Mouse (Mus musculus) neural tube, embryonic 14.5 days (tissue): ENCODE data around the gene Ptprr. TPM values are rescaled to one million over a fixed set of nuclear protein-coding genes. Genes with fewer than 3 reads are reported as not detected.

Experiments
- ATAC-seq: fragments of 200-750 bp; cut with Nextera tagmentation; 2 replicates; pipeline ENCODE4 v1.8.0; 2017; ENCODE audit warnings: low read depth, mild to moderate bottlenecking, moderate TSS enrichment, moderate library complexity
- H3K27ac ChIP-seq: fragments of 300-500 bp; sonication (generic); 2 replicates; pipeline ENCODE4 v1.5.1; 2014; ENCODE audit warnings: low read depth, mild to moderate bottlenecking, control low read depth, low read length, moderate library complexity, mixed read lengths
- H3K27me3 ChIP-seq: fragments of 300-500 bp; sonication (generic); 2 replicates; pipeline ENCODE4 v1.6.1; 2014; ENCODE audit warnings: low read length; ENCODE audit not compliant: control insufficient read depth, insufficient read depth
- H3K36me3 ChIP-seq: fragments of 300-500 bp; sonication (generic); 2 replicates; pipeline ENCODE4 v1.6.1; 2014; ENCODE audit warnings: low read length, mixed read lengths; ENCODE audit not compliant: control insufficient read depth, insufficient read depth
- H3K4me1 ChIP-seq: fragments of 300-500 bp; sonication (generic); 2 replicates; pipeline ENCODE4 v1.6.1; 2014; ENCODE audit warnings: low read length; ENCODE audit not compliant: control insufficient read depth, insufficient read depth
- H3K4me2 ChIP-seq: fragments of 300-500 bp; sonication (generic); 2 replicates; pipeline ENCODE4 v1.6.1; 2014; ENCODE audit warnings: mild to moderate bottlenecking, low read depth, low read length, control low read depth
- H3K4me3 ChIP-seq: fragments of 300-500 bp; sonication (generic); 2 replicates; pipeline ENCODE4 v1.5.1; 2014; ENCODE audit warnings: low read depth, low read length, control low read depth, mixed read lengths
- H3K9ac ChIP-seq: fragments of 300-500 bp; sonication (generic); replicated peaks from 2 replicates; pipeline ENCODE4 v1.6.1; 2014; ENCODE audit warnings: low read depth, mild to moderate bottlenecking, control low read depth, low read length, mixed read lengths
- H3K9me3 ChIP-seq: fragments of 300-500 bp; sonication (generic); 2 replicates; pipeline ENCODE4 v1.6.1; 2016; ENCODE audit warnings: low read length; ENCODE audit not compliant: control insufficient read depth
- WGBS: fragments of 180-500 bp; shearing (Covaris S2); extraction: QIAGEN DNeasy Blood & Tissue Kit; methylation state at CpG from one replicate; pipeline ENCODE4 v1.1.7; 2014; 5-methylcytosine and 5-hydroxymethylcytosine counted together
- polyA plus RNA-seq: library from polyadenylated mRNA; unstranded; fragments of >200 nt; fragmentation: Nextera tagmentation; extraction: Ambion mirVana; gene quantifications from 2 replicates; pipeline ENCODE4 v1.2.1, GENCODE M21; 2014

Ptprr gene
- polyA plus RNA-seq, 1 experiment from 2014 or later = 30.4 TPM

DNA sequence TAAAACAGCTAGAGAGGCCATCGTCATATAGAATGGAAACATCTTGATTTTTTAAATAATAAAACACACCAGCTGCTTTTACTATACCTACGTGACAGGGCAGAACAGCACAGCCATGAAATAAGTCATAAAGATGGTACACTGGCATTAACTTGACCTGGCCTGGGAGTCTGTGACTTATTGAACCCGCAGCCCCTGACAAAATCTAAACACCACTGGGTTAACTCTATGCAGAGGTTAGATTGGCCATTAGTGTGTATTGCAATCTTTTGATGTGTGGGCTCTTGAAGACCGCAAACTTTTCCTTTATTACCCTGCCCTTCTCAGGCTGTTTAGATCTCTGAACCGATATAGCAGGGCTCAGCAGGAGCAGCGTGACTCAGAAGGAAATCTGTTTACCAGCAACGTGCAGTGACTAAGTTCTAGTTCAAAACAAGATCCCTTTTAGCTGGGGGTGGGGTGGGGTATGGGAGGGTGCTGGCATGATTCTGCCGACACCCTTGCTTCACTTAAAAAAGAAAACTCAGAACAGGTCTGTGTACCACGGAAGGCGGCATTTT is 157.4 kb downstream of the Ptprr start:
- Histone ChIP-seq H3K27ac (no peak overlapping the region), H3K4me3 (no peak overlapping the region), H3K36me3 (no peaks in the 10 kb centered on the region), H3K27me3 (no peaks in the 10 kb centered on the region), H3K4me1 (0 out of 2 replicates have a peak, but pooled peaks cover 6% of the 10 kb centered on the region), H3K4me2 (no peak overlapping the region), H3K9me3 (no peaks in the 10 kb centered on the region), H3K9ac (no peak overlapping the region)
- no peak for ATAC-seq
- 45% methylated on average over 10 of the region's 10 CpGs for WGBS

DNA sequence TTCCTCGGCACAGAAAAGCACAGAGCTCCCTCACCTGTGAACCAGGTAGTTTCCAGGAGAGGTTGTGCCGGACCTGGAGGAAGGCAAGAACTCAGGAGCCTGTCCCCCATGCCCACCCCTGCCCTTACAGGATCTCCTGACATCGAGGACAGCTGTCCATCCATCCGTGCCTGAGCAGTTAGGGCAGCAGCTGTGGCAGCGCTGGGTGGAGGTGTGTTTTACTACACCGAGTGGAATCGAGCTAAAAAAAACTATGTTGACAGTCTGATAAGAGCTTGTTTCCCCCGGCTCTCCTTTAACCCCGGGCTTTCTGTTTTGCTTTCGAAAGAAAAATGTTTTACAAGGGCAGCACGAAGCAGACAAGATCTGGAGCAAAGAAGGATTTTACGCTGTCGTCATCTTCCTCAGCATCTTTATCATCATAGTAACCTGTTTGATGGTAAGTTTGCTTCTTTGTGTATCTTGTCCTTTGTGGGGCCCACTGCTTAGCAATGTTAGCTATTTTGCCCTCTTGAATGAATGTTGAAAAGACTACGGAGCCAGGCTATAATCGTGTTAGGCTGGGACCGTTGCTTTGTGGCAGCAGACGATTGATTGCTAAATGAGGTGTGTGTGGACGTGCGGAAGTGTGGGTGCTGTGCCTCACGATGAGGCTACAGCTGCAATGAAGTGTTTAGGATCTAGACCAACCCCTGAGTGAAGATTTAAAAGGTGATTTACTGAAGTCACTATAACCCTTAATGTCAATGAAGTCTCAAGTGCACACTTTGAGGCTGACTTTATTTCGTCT is 159.6 kb downstream of the Ptprr start:
- 25% methylated on average over 21 of the region's 21 CpGs for WGBS
- H3K36me3 ChIP-seq = no peaks in the 10 kb centered on the region
- H3K4me2 ChIP-seq = peak overlapping the region; percentile 31; the same call in 1 of the 2 replicates
- H3K27ac ChIP-seq = no peak overlapping the region
- no peak overlapping the region; the same call in 1 of the 2 replicates for H3K9ac ChIP-seq
- 0 out of 2 replicates have a peak, but pooled peaks cover 6% of the 10 kb centered on the region for H3K4me1 ChIP-seq
- H3K4me3 ChIP-seq = no peak overlapping the region
- no peaks in the 10 kb centered on the region for H3K27me3 ChIP-seq
- H3K9me3 ChIP-seq = no peaks in the 10 kb centered on the region
- ATAC-seq = peak; percentile 38; the same call in 1 of the 2 replicates

GRCm38 (mm10) chr10:116181235-116181634 is 163.2 kb downstream of the Ptprr start:
- H3K27me3 ChIP-seq = no peaks in the 10 kb centered on the region
- no peak overlapping the region for H3K9ac ChIP-seq
- no peaks in the 10 kb centered on the region for H3K9me3 ChIP-seq
- no peak overlapping the region for H3K4me2 ChIP-seq
- WGBS = 89% methylated on average over 5 of the region's 5 CpGs
- ATAC-seq = no peak
- H3K4me1 ChIP-seq = 0 out of 2 replicates have a peak, but pooled peaks cover 6% of the 10 kb centered on the region
- no peak overlapping the region for H3K4me3 ChIP-seq
- H3K36me3 ChIP-seq = no peaks in the 10 kb centered on the region
- H3K27ac ChIP-seq = no peak overlapping the region

DNA sequence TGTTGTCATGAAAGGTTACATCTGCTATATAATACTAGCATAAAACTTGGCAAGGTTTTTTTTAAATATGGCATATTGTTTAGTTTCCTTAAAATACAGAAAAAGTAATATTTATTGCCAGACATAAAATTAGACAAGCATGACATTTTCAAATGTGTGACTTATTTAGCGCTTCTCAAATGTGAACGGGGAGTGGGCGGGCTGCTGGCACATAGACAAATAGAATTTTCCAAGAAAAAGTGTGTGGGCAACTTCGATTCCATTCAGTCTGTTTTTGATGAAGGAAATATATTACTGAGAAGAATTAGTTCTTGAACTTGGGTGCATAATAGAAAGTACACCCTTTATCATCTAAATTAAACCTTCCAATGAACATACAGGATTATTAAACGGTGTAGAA is 164.2 kb downstream of the Ptprr start:
- H3K36me3 ChIP-seq = no peaks in the 10 kb centered on the region
- no peaks in the 10 kb centered on the region for H3K9me3 ChIP-seq
- no peaks in the 10 kb centered on the region for H3K27me3 ChIP-seq
- no peak overlapping the region for H3K4me3 ChIP-seq
- no peak overlapping the region for H3K27ac ChIP-seq
- WGBS = 84% methylated on average over 5 of the region's 5 CpGs
- H3K9ac ChIP-seq = no peak overlapping the region
- ATAC-seq = no peak
- 0 out of 2 replicates have a peak, but pooled peaks cover 6% of the 10 kb centered on the region for H3K4me1 ChIP-seq
- no peak overlapping the region for H3K4me2 ChIP-seq

DNA sequence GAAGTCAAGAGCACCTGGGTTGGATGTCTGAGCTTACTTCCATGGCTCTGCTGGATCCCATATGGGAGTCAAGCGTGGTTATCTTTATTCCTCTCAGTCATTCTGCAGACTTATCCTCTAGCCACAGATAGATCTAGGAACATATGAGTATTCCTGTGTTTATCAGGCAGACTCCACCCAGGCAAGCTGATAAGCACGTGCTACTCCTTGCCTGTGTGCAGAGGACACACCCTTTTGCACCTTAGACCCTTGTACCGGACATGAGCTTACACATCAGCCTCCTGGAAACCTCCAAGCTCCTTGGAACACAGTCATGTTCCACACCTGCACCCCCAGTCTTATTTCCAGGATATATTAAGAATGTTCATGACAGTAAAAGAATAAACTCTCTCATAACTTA is 165.2 kb downstream of the Ptprr start:
- 78% methylated on average over 3 of the region's 3 CpGs for WGBS
- Histone ChIP-seq H3K27ac (no peak overlapping the region), H3K4me2 (no peak overlapping the region), H3K9ac (no peak overlapping the region), H3K9me3 (no peaks in the 10 kb centered on the region), H3K27me3 (no peaks in the 10 kb centered on the region), H3K36me3 (no peaks in the 10 kb centered on the region), H3K4me3 (no peak overlapping the region), H3K4me1 (no peaks in the 10 kb centered on the region)
- ATAC-seq = no peak

- Histone ChIP-seq H3K4me2 (no peak overlapping the region), H3K9me3 (no peaks in the 10 kb centered on the region), H3K4me3 (no peak overlapping the region), H3K27me3 (no peaks in the 10 kb centered on the region), H3K27ac (no peak overlapping the region), H3K36me3 (no peaks in the 10 kb centered on the region), H3K4me1 (no peaks in the 10 kb centered on the region), H3K9ac (no peak overlapping the region)
- WGBS = 79% methylated on average over 2 of the region's 2 CpGs
- no peak for ATAC-seq
Measured at GRCm38 (mm10) chr10:116191724-116192123, 173.7 kb downstream of the Ptprr start.

DNA sequence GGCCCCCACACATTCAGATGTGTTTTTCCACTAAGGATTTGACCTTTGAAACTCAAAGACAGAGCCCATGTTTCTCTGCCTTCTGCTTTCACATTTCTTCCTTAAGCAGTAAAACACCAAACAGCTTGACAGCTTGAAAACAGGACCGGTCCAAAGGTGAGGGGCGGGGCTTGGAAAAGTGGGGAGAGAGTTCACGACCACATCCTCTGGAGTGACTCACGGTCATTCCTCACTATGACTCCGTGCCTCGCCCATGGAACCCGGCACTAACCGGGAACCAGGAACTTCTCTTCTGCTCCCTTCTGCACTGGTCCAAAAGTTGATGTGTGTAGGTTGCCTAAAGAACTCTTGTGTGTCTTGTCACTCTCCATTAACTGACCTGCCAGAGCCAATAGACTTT is 174.3 kb downstream of the Ptprr start:
- H3K27ac ChIP-seq = no peak overlapping the region
- no peaks in the 10 kb centered on the region for H3K27me3 ChIP-seq

DNA sequence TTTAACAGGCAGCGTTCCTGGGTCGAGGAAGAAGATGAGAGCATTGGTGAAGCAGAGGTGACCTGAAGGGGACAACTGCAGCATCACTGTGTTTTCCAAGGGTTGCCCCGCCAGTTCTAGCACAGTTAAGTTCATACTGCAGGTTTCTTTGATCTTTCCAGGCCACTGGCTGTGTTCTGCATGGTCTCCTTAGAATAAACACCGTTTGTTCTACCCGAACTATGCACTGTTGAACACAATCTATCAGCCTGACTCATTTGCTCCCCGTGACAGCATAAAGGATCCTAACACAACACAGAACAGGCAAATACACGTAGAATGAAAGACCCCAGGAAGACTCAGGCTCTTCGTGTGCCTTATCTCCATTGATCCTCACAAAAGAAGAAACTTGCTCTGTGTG is 176.4 kb downstream of the Ptprr start:
- Histone ChIP-seq H3K4me1 (no peaks in the 10 kb centered on the region), H3K4me2 (no peak overlapping the region), H3K27me3 (no peaks in the 10 kb centered on the region), H3K4me3 (no peak overlapping the region), H3K9ac (no peak overlapping the region), H3K36me3 (no peaks in the 10 kb centered on the region), H3K27ac (no peak overlapping the region), H3K9me3 (no peaks in the 10 kb centered on the region)
- WGBS = 45% methylated on average over 8 of the region's 8 CpGs
- no peak for ATAC-seq

More for the DNA sequence above, 174.3 kb downstream of the Ptprr start:
- H3K4me2 ChIP-seq = no peak overlapping the region
- 87% methylated on average over 8 of the region's 8 CpGs for WGBS
- no peaks in the 10 kb centered on the region for H3K9me3 ChIP-seq
- H3K36me3 ChIP-seq = no peaks in the 10 kb centered on the region
- ATAC-seq = no peak
- no peak overlapping the region for H3K4me3 ChIP-seq
- no peaks in the 10 kb centered on the region for H3K4me1 ChIP-seq
- no peak overlapping the region for H3K9ac ChIP-seq
